Mouse (Mus musculus) frontal cortex, postnatal 25 days (tissue): Measurements from ENCODE around the gene Zfyve28.

ENCODE experiments used
- DNase-seq, 2 experiments: peaks; one replicate each; pipeline ENCODE4 v3.0.0; 2022; ENCODE audit warnings: low spot score in 2 of 2

The Zfyve28 gene

GRCm38 (mm10) chr5:34286516-34286915, 1.7 kb downstream of the Zfyve28 start:
- no peak for DNase-seq

DNA sequence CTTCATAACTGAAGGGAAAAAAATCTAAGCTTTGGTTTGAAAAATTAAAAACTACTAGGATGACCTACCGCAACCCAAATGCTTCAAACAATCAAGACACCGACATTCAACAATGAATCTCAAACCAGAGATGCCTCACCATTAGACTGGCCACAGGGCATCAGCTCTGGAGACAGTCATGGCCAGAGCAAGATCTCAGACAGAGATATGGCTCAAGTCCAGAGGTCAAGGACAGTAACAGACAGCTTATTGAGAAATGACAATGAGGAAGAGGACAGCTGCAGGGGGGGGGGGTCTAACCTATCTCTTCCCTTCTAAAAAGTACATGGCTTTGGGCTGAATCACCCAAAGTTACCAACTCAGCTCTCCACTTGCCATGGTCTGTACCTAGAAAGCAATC, 3.0 kb downstream of the Zfyve28 start:
- no peak for DNase-seq

- no peak for DNase-seq
These were observed 4.0 kb downstream of the Zfyve28 start for GRCm38 (mm10) chr5:34284156-34284750.

- no peak for DNase-seq
These were observed 4.9 kb downstream of the Zfyve28 start for GRCm38 (mm10) chr5:34283355-34283754.

- DNase-seq, result no peak
These were observed 7.3 kb downstream of the Zfyve28 start for GRCm38 (mm10) chr5:34280976-34281375.

DNA sequence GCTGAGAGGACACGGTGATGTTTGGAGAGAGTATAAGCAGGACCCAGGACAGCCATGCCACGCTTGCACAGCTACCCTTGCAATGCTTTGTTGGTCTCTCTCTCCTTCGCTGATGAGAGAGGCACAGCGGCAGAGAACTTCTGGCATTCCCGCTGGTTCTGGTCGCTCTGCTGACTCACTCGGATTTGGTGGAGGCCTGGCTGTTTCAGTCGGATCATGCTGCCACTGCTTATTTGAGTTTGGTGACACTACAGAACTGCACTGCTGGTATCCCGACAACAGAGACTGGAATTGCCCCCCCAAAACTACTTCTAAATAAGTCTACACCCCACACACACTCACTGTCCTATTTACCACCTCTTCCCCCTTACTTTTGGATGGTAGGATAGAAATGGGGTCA, 9.0 kb downstream of the Zfyve28 start:
- no peak for DNase-seq

GRCm38 (mm10) chr5:34278058-34278457, 10.2 kb downstream of the Zfyve28 start:
- DNase-seq, result no peak

- no peak for DNase-seq
These were observed 11.5 kb downstream of the Zfyve28 start for GRCm38 (mm10) chr5:34276746-34277145.

DNA sequence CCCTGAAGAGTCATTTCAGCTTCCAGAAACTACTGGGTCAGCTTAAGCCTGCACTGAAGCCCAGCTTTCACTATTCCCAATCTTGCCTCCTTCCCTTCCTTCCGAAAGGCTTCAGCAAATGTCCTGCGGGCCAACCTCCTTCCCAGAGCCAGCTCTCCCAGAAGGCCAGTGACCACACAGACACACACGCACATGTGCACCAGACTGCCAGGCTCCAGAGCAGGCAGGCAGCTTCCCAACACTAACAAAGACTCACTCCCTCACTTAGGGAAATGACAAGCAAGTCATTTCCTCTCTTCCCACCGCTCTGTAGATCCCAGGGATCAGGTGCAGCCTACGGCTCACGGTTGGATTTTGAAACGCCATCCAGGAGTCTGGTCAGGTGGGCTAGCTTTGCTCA, 12.1 kb downstream of the Zfyve28 start:
- DNase-seq, result no peak

- no peak for DNase-seq
These were observed 13.5 kb downstream of the Zfyve28 start for GRCm38 (mm10) chr5:34274676-34275293.

- no peak for DNase-seq
These were observed 14.0 kb downstream of the Zfyve28 start for GRCm38 (mm10) chr5:34274268-34274667.

DNA sequence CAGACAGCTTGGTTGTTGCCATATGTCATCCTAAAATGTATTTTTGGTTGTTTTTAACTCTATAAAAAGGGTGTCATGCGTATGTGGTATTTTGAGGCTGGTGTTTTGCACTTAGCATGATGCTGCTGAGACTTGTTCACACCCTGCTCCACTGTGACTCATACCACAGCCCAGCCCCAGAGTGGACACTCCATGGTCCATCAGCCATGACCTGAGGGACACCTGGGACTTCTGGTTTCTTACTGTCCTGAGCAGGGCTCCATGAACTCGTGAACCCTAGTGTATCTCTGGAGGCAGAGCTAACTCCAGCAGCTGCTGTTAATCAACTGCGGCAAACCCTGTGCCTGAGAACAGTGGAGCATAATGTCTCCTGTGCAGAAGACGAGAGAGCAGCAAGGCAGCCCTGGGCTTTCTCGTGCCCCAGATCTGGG, 15.0 kb downstream of the Zfyve28 start:
- DNase-seq, result no peak

- no peak for DNase-seq
These were observed 16.5 kb downstream of the Zfyve28 start for GRCm38 (mm10) chr5:34271743-34272142.

DNA sequence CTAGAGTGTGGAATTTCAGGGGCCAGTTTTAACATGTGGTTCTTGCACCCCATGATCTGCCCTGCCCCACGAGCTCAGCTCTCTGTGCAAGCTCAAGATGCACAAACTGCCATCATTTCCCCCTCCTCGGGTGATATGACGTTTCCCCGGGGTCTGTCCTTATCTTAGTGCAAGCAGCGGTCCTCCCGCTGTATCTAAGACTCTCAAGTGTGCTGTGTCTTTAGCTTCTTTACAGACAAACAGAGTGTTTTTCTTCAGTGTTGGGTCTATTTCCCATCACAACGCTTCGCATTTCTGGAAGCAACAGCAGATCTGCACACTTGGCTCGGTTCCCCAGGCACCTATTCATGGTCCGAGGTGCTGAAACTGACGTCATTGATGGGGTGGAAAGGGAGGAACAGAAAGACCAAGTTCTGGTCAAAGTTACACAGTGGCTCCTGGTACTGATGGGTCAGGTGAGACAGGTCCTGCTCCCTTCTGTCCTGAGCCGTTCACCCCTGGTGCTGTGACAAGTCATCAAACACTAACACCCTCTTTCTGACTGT, 18.3 kb downstream of the Zfyve28 start:
- DNase-seq, result no peak

GRCm38 (mm10) chr5:34269197-34269920, 18.9 kb downstream of the Zfyve28 start:
- no peak for DNase-seq

DNA sequence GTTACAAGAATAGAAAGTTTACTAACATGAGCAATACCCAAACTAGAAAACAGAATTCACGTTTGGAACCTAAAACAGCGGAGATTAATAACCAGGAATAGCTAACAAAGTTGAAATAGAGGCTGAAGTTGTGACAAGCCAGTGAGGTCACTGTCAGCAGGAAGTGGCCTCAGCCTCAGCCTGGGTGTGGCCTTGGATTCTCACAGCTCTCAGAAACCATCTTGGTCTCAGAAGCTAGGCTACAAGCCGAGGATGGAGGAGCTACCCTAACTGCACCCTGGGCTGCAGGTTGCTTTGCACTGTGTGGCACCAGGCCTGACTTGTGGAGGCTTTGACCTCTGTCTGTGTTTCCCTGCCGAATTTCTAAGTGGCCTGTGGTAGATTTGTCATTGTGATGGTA, 22.2 kb downstream of the Zfyve28 start:
- no peak for DNase-seq

DNA sequence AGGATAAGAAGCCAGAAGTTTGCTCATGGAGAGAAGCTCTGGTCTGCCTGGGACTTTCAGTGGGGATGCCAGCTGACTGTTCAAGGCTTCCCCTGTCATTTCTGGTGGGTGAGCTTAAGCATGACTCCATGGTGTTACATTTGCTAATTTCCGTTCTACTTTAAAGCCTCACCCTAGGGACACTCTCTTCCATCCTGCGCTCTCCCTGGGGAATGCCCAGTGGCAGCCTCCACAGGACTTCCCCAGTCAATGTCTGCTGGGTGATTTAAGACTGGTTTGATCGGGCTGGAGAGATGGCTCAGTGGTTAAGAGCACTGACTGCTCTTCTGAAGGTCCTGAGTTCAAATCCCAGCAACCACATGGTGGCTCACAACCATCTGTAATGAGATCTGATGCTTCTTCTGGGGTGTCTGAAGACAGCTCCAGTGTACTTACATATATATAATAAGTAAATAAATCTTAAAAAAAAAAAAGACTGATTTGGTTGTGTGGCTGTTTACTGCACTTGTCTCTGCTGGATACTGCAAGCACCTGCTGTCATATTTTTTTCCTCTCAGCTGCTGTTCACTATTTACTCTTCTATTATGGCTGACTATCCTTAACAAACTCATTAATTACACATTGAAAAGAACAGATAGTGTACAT, 29.0 kb downstream of the Zfyve28 start:
- DNase-seq, result no peak

- no peak for DNase-seq
These were observed 33.1 kb downstream of the Zfyve28 start for GRCm38 (mm10) chr5:34255189-34255588.

DNA sequence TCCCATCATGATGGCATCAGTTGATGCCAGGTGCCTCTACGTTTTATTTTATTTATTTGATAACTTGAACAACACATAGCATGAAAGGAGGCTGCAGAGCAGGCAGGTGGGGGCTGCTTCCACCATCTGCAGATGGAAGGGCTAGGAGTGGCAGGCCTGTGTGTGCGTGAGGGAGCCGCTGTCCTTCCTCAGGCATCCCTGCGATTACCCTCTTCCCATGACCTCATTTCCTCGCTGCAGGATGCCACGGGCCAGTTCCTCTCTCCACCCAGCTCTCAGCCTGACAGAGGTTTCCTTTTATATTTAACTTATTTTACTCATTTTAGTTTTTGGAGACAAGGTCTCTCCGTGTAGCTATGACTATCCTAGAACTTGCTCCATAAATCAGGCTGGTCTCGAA, 33.9 kb downstream of the Zfyve28 start:
- no peak for DNase-seq

GRCm38 (mm10) chr5:34252967-34253519, 35.2 kb downstream of the Zfyve28 start:
- DNase-seq, result no peak

DNA sequence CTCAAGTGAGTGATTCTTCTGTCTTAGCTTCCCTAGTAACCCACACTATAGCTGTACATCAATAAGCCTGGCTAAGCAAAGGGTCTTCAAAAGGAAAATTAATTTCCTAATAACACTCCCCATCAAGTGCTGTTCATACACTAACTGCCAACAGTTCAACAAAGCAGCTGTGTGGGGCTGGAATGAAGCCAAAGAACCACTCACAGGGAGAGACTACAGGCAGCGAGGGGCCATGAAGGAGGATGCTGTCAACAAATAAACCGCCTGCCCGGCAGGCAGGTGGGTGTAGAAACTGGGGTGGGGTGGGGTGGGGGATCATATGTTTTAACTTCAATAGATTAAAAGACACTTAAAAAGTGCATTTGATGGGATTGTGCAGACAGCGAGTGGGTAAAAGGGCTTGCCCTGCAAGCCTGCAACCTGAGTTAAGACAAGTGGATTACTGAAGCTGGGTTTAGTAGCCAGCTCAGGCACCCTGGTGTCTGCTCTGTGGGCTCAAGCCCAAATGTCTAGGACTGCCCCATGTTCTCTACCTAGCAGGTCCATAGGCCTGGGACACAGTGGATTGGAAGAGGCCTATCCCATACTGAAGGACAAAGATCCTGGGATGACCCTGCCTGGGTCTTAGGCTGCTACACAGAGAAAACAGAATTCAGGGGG, 35.8 kb downstream of the Zfyve28 start:
- DNase-seq, result no peak

DNA sequence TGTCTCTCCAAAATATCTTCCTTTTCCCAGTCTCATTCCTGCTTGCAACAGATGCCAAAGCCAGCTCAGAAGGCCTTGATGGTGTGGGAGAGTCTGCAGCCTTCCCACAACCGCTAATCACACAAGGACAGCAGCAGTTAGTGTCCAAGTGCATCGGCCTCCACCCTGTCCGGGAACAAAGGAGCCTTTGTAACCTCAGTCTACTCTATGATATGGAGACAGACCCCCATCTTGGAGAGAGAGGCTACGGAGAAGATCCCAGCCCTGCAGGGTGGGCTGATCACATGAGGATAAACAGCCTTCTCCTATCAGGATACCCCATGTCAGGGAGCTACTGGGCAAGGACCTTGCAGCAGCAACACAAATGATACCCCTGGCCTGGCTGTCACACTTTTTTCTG, 36.5 kb downstream of the Zfyve28 start:
- no peak for DNase-seq
